Mouse (Mus musculus): ENCODE results near the gene Prx.

DNA sequence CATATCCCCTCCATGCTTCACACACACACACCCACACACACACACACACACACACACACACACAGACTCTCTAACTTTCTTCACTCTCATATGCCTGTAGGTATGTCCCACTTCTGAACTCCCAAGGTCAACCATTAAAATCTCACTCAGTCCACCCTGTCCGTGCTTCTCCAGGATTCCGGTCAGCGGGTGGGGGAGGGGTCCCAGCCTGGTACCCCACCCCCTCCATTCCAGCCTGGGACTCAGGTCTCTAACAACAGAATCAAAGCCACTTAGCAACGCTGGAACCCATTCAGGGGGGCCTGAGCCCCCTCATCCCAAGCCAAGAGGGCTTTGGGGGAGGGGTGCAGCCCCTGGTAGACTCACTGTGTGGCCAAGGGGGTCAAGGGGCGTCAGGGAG is 23.8 kb downstream of the Prx start, which contains the start of gene Hipk4:
- TF ChIP-seq POLR2A (IDR thresholded peaks at IDR 0.05; ENCODE audit: low read depth, low read length) (no peak), RAD21 (IDR thresholded peaks at IDR 0.05; ENCODE audit: low read depth, low read length) (no peak), CHD2 (IDR thresholded peaks at IDR 0.05; ENCODE audit: low read length) (no peak), CTCF (conservative IDR thresholded peaks at IDR 0.05 in 1 of 2, IDR thresholded peaks at IDR 0.05 in 1 of 2; ENCODE audit: low read depth in 2 of 2, low read length in 2 of 2) (no peak), EP300 (IDR thresholded peaks at IDR 0.05; ENCODE audit: low read length) (no peak), MAX (IDR thresholded peaks at IDR 0.05; ENCODE audit: low read length) (no peak), USF2 (conservative IDR thresholded peaks at IDR 0.05; ENCODE audit: low read depth, low read length) (no peak), MEF2A (IDR thresholded peaks at IDR 0.05; ENCODE audit: borderline replicate concordance, low read depth, low read length) (no peak)
